Mouse (Mus musculus) left cerebral cortex, postnatal 36 days (tissue): ENCODE measurements at regions not wholly inside any gene's neighbourhood (a gene's known extent, or its start where the extent isn't known, plus 50 kb on each side); places are given as distances from the start of the nearest gene placed in this dataset.

Experiments
- DNase-seq, 2 experiments: peaks; one replicate each; pipeline ENCODE4 v3.0.0; 2021 to 2022; ENCODE audit warnings: low spot score in 2 of 2, mixed read lengths in 1 of 2
- intact Hi-C: fragments of 180-260 bp; cut with DNase I; formaldehyde crosslinking; loops from one replicate; pipeline ENCODE4 v1.15.1; 2025

DNA sequence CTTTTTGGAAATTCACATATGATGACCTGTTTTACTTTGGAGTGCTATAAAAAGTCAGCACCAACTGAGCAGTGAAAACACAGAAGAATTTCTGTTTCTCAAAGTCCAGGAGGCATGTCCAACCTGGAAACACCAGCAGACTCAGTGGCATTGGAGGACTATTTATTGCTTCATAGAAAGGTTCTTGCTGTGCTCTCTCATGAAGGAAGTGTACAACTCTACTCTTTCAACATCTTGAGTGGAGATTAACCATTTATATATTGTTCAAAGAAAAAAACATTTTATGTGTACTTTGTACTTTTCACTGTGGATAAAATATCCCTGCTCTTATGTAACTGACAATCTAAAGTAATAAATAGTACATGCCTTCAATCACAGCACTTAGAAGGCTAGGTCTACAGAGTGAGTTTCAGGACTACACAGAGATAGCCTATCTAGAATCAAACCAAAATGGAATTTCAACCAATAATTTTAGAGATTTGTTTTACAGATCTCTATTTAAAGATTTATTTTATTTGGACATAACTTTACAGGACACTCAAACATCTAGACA is 777.8 kb upstream of the Lcorl start:
- intact Hi-C loops: no loop called here
- no peak for DNase-seq
